Mouse (Mus musculus): ENCODE results near the gene Tanc2.

The Tanc2 gene

GRCm38 (mm10) chr11:105952911-105953386, 363.2 kb downstream of the Tanc2 start, which contains the start of gene Cyb561:
Gene Cyb561, minus strand, starts transcription at chr11:105953336.
- DNase-seq (ENCODE audit: low spot score in 2 of 2) = no peak

DNA sequence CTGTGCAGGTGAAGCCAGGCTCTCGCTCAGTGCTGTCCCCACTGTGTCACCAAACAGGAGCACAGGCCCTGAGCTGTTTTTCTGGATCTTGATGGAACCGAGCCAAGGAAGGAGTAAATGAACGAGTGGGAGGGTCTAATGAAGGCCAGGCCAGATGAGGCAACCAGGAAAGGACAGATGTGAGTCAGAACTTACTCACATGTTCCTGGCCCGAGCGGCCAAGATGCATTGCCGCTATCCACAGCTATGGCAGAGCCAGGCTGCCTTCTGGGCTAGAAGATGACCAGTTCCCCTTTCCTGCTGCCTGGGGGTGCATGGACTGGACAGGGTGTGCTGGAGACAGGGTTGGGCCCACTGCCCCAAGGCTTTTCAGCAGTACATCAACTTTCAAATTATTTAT, 363.6 kb downstream of the Tanc2 start:
- peak; percentile 73 to 74 for DNase-seq (ENCODE audit: low spot score in 2 of 2)

DNA sequence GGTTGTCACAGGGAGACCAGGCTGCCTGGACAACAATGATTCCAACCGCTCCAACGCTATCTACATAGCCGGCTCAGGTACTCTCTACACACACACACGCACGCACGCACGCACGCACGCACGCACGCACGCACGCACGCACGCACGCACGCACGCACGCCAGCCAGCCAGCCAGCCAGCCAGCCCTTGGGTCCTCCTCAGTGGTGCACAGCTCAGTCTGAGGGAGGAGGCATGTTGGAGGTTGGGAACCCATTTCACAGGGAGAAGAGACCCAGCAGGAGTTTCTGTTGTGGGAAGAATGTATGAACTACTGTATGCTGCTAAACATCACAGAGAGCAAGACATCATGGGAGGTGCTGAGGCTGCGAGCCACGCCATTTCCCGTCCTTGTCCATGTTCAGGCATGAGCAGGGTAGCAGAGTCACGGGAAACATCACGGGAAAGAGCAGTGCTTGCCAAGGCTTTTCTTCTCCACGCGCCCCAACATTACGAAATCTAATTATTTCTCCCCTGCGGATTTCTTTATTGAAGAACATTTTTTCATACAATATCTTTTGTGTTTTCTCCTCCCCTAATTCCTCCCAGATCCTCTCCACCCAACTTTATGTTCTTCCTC, 366.1 kb downstream of the Tanc2 start:
- DNase-seq (ENCODE audit: low spot score in 2 of 2) = no peak

DNA sequence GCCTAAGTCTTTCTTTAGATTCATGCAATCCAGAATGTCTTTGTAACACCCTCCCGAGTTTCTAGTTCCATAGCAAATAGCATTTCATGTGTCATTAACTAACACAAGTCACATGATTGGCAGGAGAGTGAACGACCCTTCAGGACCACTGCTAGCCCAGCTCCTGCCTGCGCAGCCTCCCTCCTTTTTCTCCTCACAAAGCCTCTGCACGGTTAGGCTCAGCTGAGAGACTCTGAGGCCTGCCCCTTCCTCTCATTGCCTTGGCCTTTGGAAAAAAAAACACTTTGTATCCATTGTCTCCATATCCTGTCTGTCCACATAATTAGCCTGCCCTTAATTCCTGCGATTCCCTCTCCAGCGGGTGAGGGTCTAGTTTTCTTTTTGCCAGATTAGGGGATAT, 367.7 kb downstream of the Tanc2 start:
- no peak for DNase-seq (ENCODE audit: low spot score in 2 of 2)

GRCm38 (mm10) chr11:105958566-105958965, 368.8 kb downstream of the Tanc2 start:
- no peak for DNase-seq (ENCODE audit: low spot score in 2 of 2)

- peak in 1 of 2 experiments; percentile 46 for DNase-seq (ENCODE audit: low spot score in 2 of 2)
These were observed 369.6 kb downstream of the Tanc2 start for GRCm38 (mm10) chr11:105959355-105959754.

DNA sequence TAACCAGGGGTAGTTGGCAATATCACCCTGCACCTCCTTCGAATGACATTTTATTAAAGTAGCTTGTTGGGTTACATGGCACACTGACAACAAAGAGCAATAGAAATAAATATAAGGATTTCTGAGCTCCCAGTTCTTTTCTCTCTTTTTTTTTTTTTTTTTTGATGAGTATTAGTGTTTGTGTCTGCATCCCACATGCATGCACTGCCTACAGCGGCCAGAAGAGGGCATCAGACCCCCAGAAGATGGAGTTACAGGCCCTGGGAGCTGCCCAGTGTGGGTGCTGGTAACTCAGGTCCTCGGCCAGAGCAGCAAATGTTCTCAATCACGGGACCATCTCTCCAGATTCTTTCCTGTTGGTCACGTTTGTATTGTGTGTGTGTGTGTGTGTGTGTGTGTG, 374.9 kb downstream of the Tanc2 start:
- no peak for DNase-seq (ENCODE audit: low spot score in 2 of 2)

DNA sequence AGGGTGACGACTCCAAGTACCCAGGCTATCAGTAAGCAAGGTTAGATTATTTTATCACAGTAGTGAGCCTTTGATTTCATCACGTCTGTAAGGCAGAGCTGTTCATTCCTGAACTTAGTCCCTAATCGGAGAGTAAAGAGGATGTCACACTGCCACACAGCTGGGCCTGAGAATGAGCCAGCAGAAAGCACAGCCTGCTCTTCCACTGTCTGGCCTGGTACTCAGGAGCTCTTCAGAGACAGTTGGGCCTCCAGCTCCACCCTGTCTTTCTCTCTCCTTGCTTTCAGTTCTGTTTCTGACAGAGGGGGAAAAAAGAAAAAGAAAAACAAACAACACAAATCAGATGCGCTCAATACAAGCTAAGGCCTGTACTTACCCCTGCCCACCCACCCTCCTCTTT, 376.5 kb downstream of the Tanc2 start:
- no peak for DNase-seq (ENCODE audit: low spot score in 2 of 2)

DNA sequence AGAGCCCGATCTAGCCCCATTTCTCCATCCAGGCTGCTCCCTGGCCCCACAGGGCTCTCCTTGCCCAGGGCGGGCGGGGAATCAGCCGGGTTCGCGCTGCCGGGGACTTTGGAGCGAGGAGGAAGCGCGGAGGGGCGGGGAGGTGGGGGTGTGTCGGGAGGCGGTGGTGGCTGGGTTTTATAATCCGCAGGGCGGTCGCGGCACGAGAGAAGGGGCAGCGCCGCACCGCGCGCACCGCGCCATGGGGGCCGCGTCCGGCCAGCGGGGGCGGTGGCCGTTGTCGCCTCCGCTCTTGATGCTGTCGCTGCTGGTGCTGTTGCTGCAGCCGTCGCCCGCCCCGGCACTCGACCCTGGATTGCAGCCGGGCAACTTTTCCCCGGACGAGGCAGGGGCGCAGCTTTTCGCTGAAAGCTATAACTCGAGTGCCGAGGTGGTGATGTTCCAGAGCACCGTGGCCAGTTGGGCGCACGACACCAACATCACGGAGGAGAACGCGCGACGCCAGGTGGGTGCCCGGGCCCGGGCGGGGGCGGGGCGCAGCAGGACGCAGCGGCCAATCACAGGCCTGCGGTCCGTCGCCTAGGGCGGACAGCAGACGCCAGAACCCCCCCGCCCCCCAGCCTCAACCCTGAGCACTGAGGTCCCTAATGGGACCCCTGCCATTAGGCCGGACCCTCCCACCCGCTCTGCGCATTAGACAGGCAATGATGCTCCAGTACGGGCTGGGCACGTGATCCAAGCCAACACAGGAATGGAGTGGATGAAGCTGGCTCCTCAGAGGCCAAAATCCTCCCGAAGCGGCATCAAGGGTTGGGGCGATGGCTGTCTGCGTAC, 378.2 kb downstream of the Tanc2 start, which contains the start of gene Ace:
Ace (plus strand) TSS at position 205 of the 834 bp plus-strand sequence.
- DNase-seq (ENCODE audit: low spot score in 2 of 2) = peak; percentile 39 to 41

DNA sequence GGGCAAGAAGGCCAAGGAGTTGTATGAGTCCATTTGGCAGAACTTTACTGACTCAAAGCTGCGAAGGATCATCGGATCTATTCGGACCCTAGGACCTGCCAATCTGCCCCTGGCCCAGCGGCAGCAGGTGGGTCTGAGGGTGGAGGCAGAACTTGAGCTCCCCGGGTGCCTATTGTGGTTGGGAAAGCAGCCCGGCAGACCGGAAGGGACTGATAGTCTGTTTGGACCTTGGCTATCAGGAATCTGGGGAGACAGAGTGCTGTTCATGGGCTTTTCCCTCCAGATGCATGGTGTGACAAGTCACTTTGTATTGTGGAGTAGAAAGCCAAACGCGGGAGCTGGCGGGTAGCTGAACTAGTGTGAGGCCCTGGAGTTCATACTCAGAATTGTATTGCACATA, 379.2 kb downstream of the Tanc2 start:
- DNase-seq (ENCODE audit: low spot score in 2 of 2) = peak; percentile 26 to 32

DNA sequence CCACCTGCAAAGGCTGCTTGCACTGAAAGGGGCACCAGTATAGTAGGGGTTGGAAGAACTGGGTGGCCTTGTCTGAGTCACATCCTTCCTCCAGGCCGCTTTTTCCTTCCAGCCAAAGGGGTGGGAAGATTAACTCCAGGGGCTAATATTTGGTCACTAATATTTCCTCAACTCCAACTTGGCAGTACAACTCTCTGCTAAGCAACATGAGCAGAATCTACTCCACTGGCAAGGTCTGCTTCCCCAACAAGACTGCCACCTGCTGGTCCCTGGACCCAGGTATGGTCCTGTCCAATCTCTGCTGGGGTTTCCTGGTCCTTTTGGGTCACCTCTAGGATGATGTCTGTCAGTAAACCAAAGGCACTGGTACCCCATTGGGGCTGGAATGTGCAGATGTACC, 379.7 kb downstream of the Tanc2 start:
- DNase-seq (ENCODE audit: low spot score in 2 of 2) = peak; percentile 70 to 72

GRCm38 (mm10) chr11:105974593-105974992, 384.8 kb downstream of the Tanc2 start:
- no peak for DNase-seq (ENCODE audit: low spot score in 2 of 2)

- no peak for DNase-seq (ENCODE audit: low spot score in 2 of 2)
These were observed 385.3 kb downstream of the Tanc2 start for GRCm38 (mm10) chr11:105975050-105975449.

DNA sequence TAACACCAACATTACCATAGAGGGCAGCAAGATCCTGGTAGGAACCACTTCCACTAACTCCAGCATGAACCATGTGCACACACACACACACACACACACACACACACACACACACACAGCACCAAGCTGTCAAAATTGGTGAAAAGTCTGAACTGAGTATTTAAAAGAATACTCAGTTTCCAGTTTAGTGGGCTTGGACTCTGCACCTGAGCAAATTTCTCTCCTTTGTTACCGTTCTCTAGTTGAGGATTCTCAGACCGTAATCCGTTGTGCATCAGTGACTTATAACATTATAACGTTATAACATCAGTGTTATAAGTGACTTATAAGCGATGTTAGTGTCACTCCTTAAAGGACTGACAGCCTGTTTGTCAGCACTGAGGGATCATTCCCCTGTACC, 385.9 kb downstream of the Tanc2 start:
- DNase-seq (ENCODE audit: low spot score in 2 of 2) = no peak

- no peak for DNase-seq (ENCODE audit: low spot score in 2 of 2)
These were observed 388.4 kb downstream of the Tanc2 start for GRCm38 (mm10) chr11:105978232-105978631.

DNA sequence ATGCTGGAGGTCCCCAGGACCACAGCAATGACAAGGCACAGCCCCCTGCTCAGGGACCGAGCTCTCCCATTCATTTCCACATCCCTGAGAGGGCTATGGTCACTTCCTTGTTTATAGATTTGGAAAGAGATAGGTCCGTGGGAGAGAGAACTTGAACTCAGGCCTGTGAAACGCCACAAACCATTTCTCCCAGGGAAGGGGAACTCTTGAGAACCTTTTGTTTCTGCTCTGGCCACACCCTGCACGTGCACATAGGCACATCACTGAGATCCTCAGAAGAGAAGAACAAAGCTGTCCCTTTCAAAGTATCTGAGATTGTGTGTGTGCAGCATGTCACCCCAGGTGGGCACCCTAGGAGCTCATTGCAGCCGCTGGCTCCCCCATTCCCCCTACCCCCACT, 388.8 kb downstream of the Tanc2 start:
- DNase-seq (ENCODE audit: low spot score in 2 of 2) = no peak
